Mouse (Mus musculus) erythroblast, embryonic 14.5 days (primary cell): ENCODE data around the gene Chmp1a.

Experiments
- GATA1 ChIP-seq: IDR thresholded peaks from 2 replicates; pipeline ENCODE4 v1.6.1; 2012; ENCODE audit warnings: low read length, inconsistent platforms, mixed read lengths
- TAL1 ChIP-seq: IDR thresholded peaks from 3 replicates; pipeline ENCODE4 v1.6.1; 2012; ENCODE audit warnings: low read length, inconsistent platforms, mixed read lengths

GRCm38 (mm10) chr8:123188006-123188405, 24.6 kb downstream of the Chmp1a start:
- TF ChIP-seq GATA1 (no peak), TAL1 (no peak)
